Mouse (Mus musculus): ENCODE data around the gene Gpr88.

- TF ChIP-seq POLR2A (IDR thresholded peaks at IDR 0.05; ENCODE audit: low read depth, low read length) (no peak), CTCF (IDR thresholded peaks at IDR 0.05; ENCODE audit: borderline replicate concordance, insufficient read depth, low read length) (no peak)
Measured at GRCm38 (mm10) chr3:116290041-116290815, 36.9 kb upstream of the Gpr88 start.
